12 mouse cellular contexts compared by ENCODE assay signal in genomic region chr13:49188966-49189360, GRCm38 (mm10). TPM values are rescaled to one million over a fixed set of nuclear protein-coding genes. Genes with fewer than 3 reads are reported as not detected.
DNase-seq lines count a peak whose midpoint lies in the region; ATAC-seq and TF ChIP-seq lines count a peak whose summit lies in the region.
"Had no signal": no experiment of that assay in that cellular context is flagged by ENCODE, and none has a peak within 500 bp of the region (broad histone marks: within the 10 kb centered on the region; RNA-seq: fewer than 3 reads in every experiment).

No protein-coding gene starts in this region.

- no peaks in the 10 kb centered on the region for H3K27me3 ChIP-seq in heart, postnatal 0 days (ENCODE audit: control insufficient read depth, insufficient read depth, low read length)
- peaks cover 3% of the 10 kb centered on the region for H3K27me3 ChIP-seq in megakaryocyte, embryonic 14.5 days (replicated peaks)
- 0 out of 2 replicates have a peak, but pooled peaks cover 8% of the 10 kb centered on the region for H3K27me3 ChIP-seq in limb, embryonic 12.5 days
- H3K27me3 ChIP-seq in stomach, embryonic 15.5 days (replicated peaks): no peaks in the 10 kb centered on the region

- H3K4me3 ChIP-seq in heart, postnatal 0 days (ENCODE audit: low read depth, low read length): no peak overlapping the region
- peak overlapping the region; percentile 98 for H3K4me3 ChIP-seq in megakaryocyte, embryonic 14.5 days (replicated peaks)
- no peak overlapping the region for H3K4me3 ChIP-seq in limb, embryonic 12.5 days (replicated peaks)
- no peak overlapping the region for H3K4me3 ChIP-seq in stomach, embryonic 15.5 days (replicated peaks)

- no peak for ATAC-seq in heart, postnatal 0 days (ENCODE audit: insufficient read depth, low read depth)
- ATAC-seq in megakaryocyte, adult 5-6 weeks (ENCODE audit: poor library complexity, severe bottlenecking): no peak
- ATAC-seq in limb, embryonic 12.5 days (ENCODE audit: insufficient number of reproducible peaks, insufficient read depth, low FRiP score, low TSS enrichment, low read depth): no peak
- no peak for ATAC-seq in stomach, embryonic 15.5 days (ENCODE audit: insufficient read depth, low FRiP score, low read depth)

- no peaks in the 10 kb centered on the region for H3K9me3 ChIP-seq in heart, postnatal 0 days (replicated peaks; ENCODE audit: control insufficient read depth, low read length)
- peaks cover 4% of the 10 kb centered on the region; the same call in 1 of the 2 replicates for H3K9me3 ChIP-seq in megakaryocyte, embryonic 14.5 days
- no peaks in the 10 kb centered on the region for H3K9me3 ChIP-seq in limb, embryonic 12.5 days
- no peaks in the 10 kb centered on the region for H3K9me3 ChIP-seq in stomach, embryonic 15.5 days

- H3K4me1 ChIP-seq in heart, postnatal 0 days (ENCODE audit: control insufficient read depth, insufficient read depth): peaks cover 41% of the 10 kb centered on the region
- peaks cover 96% of the 10 kb centered on the region for H3K4me1 ChIP-seq in megakaryocyte, embryonic 14.5 days
- H3K4me1 ChIP-seq in limb, embryonic 12.5 days (replicated peaks): peaks cover 46% of the 10 kb centered on the region
- peaks cover 50% of the 10 kb centered on the region for H3K4me1 ChIP-seq in stomach, embryonic 15.5 days

- H3K4me2 ChIP-seq in heart, postnatal 0 days (ENCODE audit: low read depth, low read length): peak overlapping the region; percentile 97
- peak overlapping the region; percentile 99; the same call in 1 of the 2 replicates for H3K4me2 ChIP-seq in limb, embryonic 12.5 days
- peak overlapping the region; percentile 97; the same call in 1 of the 2 replicates for H3K4me2 ChIP-seq in stomach, embryonic 15.5 days

- TF ChIP-seq CTCF in heart, postnatal 0 days (IDR thresholded peaks at IDR 0.05; ENCODE audit: low read depth): no peak

- DNase-seq in heart, postnatal 0 days (ENCODE audit: low spot score): no peak
- DNase-seq in heart, postnatal 14 days: no peak
- no peak for DNase-seq in urinary bladder, adult 18-20 months (ENCODE audit: low spot score in 2 of 2)
- DNase-seq in left cerebral cortex, postnatal 4 days: no peak
- DNase-seq: cerebellum, postnatal 14 days; layer of hippocampus, adult 9-11 months; spleen, adult 18-20 months; thymus, postnatal 14 days had no signal

- H3K9ac ChIP-seq in heart, postnatal 0 days (replicated peaks; ENCODE audit: low read depth, low read length): no peak overlapping the region
- no peak overlapping the region for H3K9ac ChIP-seq in limb, embryonic 12.5 days (replicated peaks)
- no peak overlapping the region for H3K9ac ChIP-seq in stomach, embryonic 15.5 days

- no peaks in the 10 kb centered on the region for H3K36me3 ChIP-seq in heart, postnatal 0 days (replicated peaks; ENCODE audit: control insufficient read depth, insufficient read depth, low read length)
- peaks cover 53% of the 10 kb centered on the region for H3K36me3 ChIP-seq in megakaryocyte, embryonic 14.5 days (replicated peaks; ENCODE audit: low read length)
- H3K36me3 ChIP-seq in limb, embryonic 12.5 days: no peaks in the 10 kb centered on the region
- no peaks in the 10 kb centered on the region for H3K36me3 ChIP-seq in stomach, embryonic 15.5 days

- WGBS in heart, postnatal 0 days: 58% methylated on average over 2 of the region's 2 CpGs
- 56% methylated on average over 2 of the region's 2 CpGs for WGBS in limb, embryonic 12.5 days
- WGBS in stomach, embryonic 15.5 days: 56% methylated on average over 2 of the region's 2 CpGs

- intact Hi-C loops in heart, postnatal 14 days (cut with DNase I): no loop called here
- intact Hi-C loops in left cerebral cortex, postnatal 4 days (cut with DNase I): no loop called here

- H3K27ac ChIP-seq in heart, postnatal 0 days (ENCODE audit: low read depth): no peak overlapping the region
- no peak overlapping the region for H3K27ac ChIP-seq in limb, embryonic 12.5 days
- H3K27ac ChIP-seq in stomach, embryonic 15.5 days: no peak overlapping the region

- TF ChIP-seq EP300 in heart, postnatal 0 days (IDR thresholded peaks at IDR 0.05; ENCODE audit: low read depth): no peak

RNA-seq across cellular contexts. Expression of gene Ninj1, which starts 1.7 kb away (rescaled TPM):
- 75.3 and 102 TPM in 2 replicates for total RNA-seq in heart, postnatal 0 days (2014; rRNA removed; ENCODE audit: low replicate concordance)
- 94.6 and 97.2 TPM in 2 replicates for polyA plus RNA-seq in heart, postnatal 0 days (2015; fragmentation: Nextera tagmentation; extraction: Ambion mirVana)
- total RNA-seq in heart, postnatal 14 days (2021): 100 to 1,000 TPM in 1 of 2 experiments, 10 to 100 TPM in 1; 99.0 to 112 TPM
- polyA plus RNA-seq in megakaryocyte, embryonic 14.5 days (2012; ENCODE audit: insufficient read depth, low replicate concordance): 422 and 866 TPM in 2 replicates
- total RNA-seq in megakaryocyte, adult 5-6 weeks (2015): 76.1 and 81.6 TPM in 2 replicates
- total RNA-seq in megakaryocyte, adult 5-6 weeks (2017): 33.4 and 48.2 TPM in 2 replicates
- 31.4 and 35.3 TPM in 2 replicates for polyA plus RNA-seq in limb, embryonic 12.5 days (2016; fragmentation: Nextera tagmentation; extraction: Ambion mirVana)
- polyA plus RNA-seq in stomach, embryonic 15.5 days (2015; fragmentation: Nextera tagmentation; extraction: Ambion mirVana): 52.5 and 54.3 TPM in 2 replicates
- 10 to 100 TPM; 17.2 to 17.4 TPM for total RNA-seq in left cerebral cortex, postnatal 4 days (2021)

RNA-seq across cellular contexts. Expression of gene Card19, which starts 26.9 kb away (rescaled TPM):
- total RNA-seq in heart, postnatal 0 days (2014; rRNA removed; ENCODE audit: low replicate concordance): 114 and 136 TPM in 2 replicates
- polyA plus RNA-seq in heart, postnatal 0 days (2015; fragmentation: Nextera tagmentation; extraction: Ambion mirVana): 188 TPM in 2 replicates
- 100 to 1,000 TPM; 131 to 138 TPM for total RNA-seq in heart, postnatal 14 days (2021)
- polyA plus RNA-seq in megakaryocyte, embryonic 14.5 days (2012; ENCODE audit: insufficient read depth, low replicate concordance): 534 and 845 TPM in 2 replicates
- total RNA-seq in megakaryocyte, adult 5-6 weeks (2015): 85.5 and 103 TPM in 2 replicates
- 91.0 and 123 TPM in 2 replicates for total RNA-seq in megakaryocyte, adult 5-6 weeks (2017)
- polyA plus RNA-seq in limb, embryonic 12.5 days (2016; fragmentation: Nextera tagmentation; extraction: Ambion mirVana): 43.5 and 45.2 TPM in 2 replicates
- polyA plus RNA-seq in stomach, embryonic 15.5 days (2015; fragmentation: Nextera tagmentation; extraction: Ambion mirVana): 50.5 and 52.4 TPM in 2 replicates
- 10 to 100 TPM in 1 of 2 experiments, 1 to 10 TPM in 1; 7.6 to 12.6 TPM for total RNA-seq in left cerebral cortex, postnatal 4 days (2021)

RNA-seq across cellular contexts. Expression of gene Wnk2, which starts 41.1 kb away (rescaled TPM):
- 5.4 and 5.5 TPM in 2 replicates for total RNA-seq in heart, postnatal 0 days (2014; rRNA removed; ENCODE audit: low replicate concordance)
- polyA plus RNA-seq in heart, postnatal 0 days (2015; fragmentation: Nextera tagmentation; extraction: Ambion mirVana): 1.5 TPM in 2 replicates
- total RNA-seq in heart, postnatal 14 days (2021): 10 to 100 TPM; 40.3 to 60.0 TPM
- polyA plus RNA-seq in megakaryocyte, embryonic 14.5 days (2012; ENCODE audit: insufficient read depth, low replicate concordance): 0.02 and 0.35 TPM in 2 replicates
- 0.66 and 1.6 TPM in 2 replicates for total RNA-seq in megakaryocyte, adult 5-6 weeks (2015)
- total RNA-seq in megakaryocyte, adult 5-6 weeks (2017): 0.33 and 0.48 TPM in 2 replicates
- 1.3 and 1.6 TPM in 2 replicates for polyA plus RNA-seq in limb, embryonic 12.5 days (2016; fragmentation: Nextera tagmentation; extraction: Ambion mirVana)
- polyA plus RNA-seq in stomach, embryonic 15.5 days (2015; fragmentation: Nextera tagmentation; extraction: Ambion mirVana): 3.3 and 3.8 TPM in 2 replicates
- total RNA-seq in left cerebral cortex, postnatal 4 days (2021): 100 to 1,000 TPM; 134 to 137 TPM

RNA-seq across cellular contexts. Expression of gene Susd3, which starts 59.5 kb away (rescaled TPM):
- total RNA-seq in heart, postnatal 0 days (2014; rRNA removed; ENCODE audit: low replicate concordance): 0.43 and 0.46 TPM in 2 replicates
- polyA plus RNA-seq in heart, postnatal 0 days (2015; fragmentation: Nextera tagmentation; extraction: Ambion mirVana): 0.75 and 0.99 TPM in 2 replicates
- under 1 TPM; 0.33 to 0.49 TPM for total RNA-seq in heart, postnatal 14 days (2021)
- polyA plus RNA-seq in megakaryocyte, embryonic 14.5 days (2012; ENCODE audit: insufficient read depth, low replicate concordance): 289 and 697 TPM in 2 replicates
- 44.4 and 49.1 TPM in 2 replicates for total RNA-seq in megakaryocyte, adult 5-6 weeks (2015)
- 39.6 and 42.3 TPM in 2 replicates for total RNA-seq in megakaryocyte, adult 5-6 weeks (2017)
- polyA plus RNA-seq in limb, embryonic 12.5 days (2016; fragmentation: Nextera tagmentation; extraction: Ambion mirVana): 0.95 and 1.0 TPM in 2 replicates
- polyA plus RNA-seq in stomach, embryonic 15.5 days (2015; fragmentation: Nextera tagmentation; extraction: Ambion mirVana): 1.5 and 2.3 TPM in 2 replicates
- total RNA-seq in left cerebral cortex, postnatal 4 days (2021): under 1 TPM; 0.54 to 0.58 TPM
